Mouse (Mus musculus): Measurements from ENCODE around the gene Scnn1g. TPM values are rescaled to one million over a fixed set of nuclear protein-coding genes. Genes with fewer than 3 reads are reported as not detected.

Scnn1g gene
- total and polyA plus RNA-seq, 3 experiments: 0.11 TPM; not detected in 2

DNA sequence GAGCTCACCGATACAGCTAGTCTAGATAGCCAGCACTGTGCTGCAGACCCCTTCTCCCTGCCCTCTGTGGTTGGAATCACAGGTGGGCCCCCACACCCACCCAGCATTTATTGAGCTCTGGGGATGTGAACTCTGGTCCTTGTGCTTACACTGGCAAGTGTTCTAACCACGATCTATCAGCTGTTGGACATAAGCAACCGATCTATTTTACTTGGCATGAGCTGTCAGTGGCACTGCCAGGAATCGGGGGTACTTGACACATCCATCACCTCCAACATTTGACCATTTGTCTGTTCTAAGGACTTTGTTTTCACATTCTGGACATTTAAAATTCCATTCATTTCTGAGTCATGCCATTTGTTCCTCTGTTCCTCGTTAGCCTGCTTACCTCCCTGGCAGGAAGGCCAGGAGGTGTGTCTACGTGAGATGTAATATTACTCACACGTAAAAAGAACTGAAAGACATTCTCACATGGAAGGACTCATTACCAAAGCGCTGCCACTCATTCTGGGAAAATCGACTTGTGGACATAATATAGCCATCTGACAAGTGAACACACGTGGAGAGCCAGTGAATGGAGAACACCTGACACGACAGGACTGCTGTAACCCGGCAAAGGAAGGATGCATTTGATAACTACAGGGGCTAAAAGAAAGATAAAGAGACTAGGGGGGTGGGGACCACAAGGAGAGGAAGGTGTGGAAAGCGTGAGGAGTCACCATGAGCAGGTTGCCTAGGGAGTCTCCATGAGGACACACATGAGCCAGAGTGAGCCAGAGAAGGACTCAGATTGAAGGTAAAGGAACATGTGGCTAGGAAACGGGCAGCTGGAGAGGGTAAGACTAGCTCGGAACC is 73.7 kb downstream of the Scnn1g start:
- DNase-seq (ENCODE audit: low spot score) (no peak), ATAC-seq (ENCODE audit: extremely low read depth, insufficient number of reproducible peaks, low FRiP score, poor library complexity, severe bottlenecking) (no peak)
- Histone ChIP-seq H3K9me3 (replicated peaks) (no peaks in the 10 kb centered on the region), H3K4me3 (ENCODE audit: low read depth, low read length) (no peak overlapping the region), H3K4me1 (ENCODE audit: insufficient read depth, low read depth, low read length) (no peaks in the 10 kb centered on the region), H3K36me3 (replicated peaks) (no peaks in the 10 kb centered on the region), H3K27me3 (ENCODE audit: insufficient read depth, low read length) (no peaks in the 10 kb centered on the region)
- TF ChIP-seq GATA2 (IDR thresholded peaks at IDR 0.05; ENCODE audit: borderline replicate concordance, low read depth, low read length) (no peak), POLR2AphosphoS5 (IDR thresholded peaks at IDR 0.05; ENCODE audit: insufficient replicate concordance, low read depth, low read length) (no peak), TAL1 (conservative IDR thresholded peaks at IDR 0.05; ENCODE audit: low read depth, low read length) (no peak), GATA1 (IDR thresholded peaks at IDR 0.05; ENCODE audit: borderline replicate concordance, low read length) (no peak), CTCF (IDR thresholded peaks at IDR 0.05; ENCODE audit: low read depth, low read length) (no peak)

Other genes with a start within 250 kb of the Scnn1g start
- gene Usp31, start 27.2 kb upstream of the Scnn1g start, total RNA-seq (2014; fragmentation: Nextera tagmentation): 15.5 and 24.6 TPM in 2 replicates
- 12.5 and 13.4 TPM in 2 replicates for gene Usp31, start 27.2 kb upstream of the Scnn1g start, total RNA-seq (2017)
- 1.4 and 1.6 TPM in 2 replicates for gene Usp31, start 27.2 kb upstream of the Scnn1g start, polyA plus RNA-seq (2012)
- not detected in 2 replicates for gene Scnn1b, start 130.6 kb downstream of the Scnn1g start, total RNA-seq (2014; fragmentation: Nextera tagmentation)
- gene Scnn1b, start 130.6 kb downstream of the Scnn1g start, total RNA-seq (2017): 0.11 TPM in 1 of 2 replicates, not detected in the other
- not detected in 2 replicates for gene Scnn1b, start 130.6 kb downstream of the Scnn1g start, polyA plus RNA-seq (2012)
- gene Cog7, start 247.2 kb downstream of the Scnn1g start, total RNA-seq (2014; fragmentation: Nextera tagmentation): 26.2 and 32.7 TPM in 2 replicates
- gene Cog7, start 247.2 kb downstream of the Scnn1g start, total RNA-seq (2017): 19.3 and 20.5 TPM in 2 replicates
- 9.0 and 9.2 TPM in 2 replicates for gene Cog7, start 247.2 kb downstream of the Scnn1g start, polyA plus RNA-seq (2012)